Mouse (Mus musculus): ENCODE measurements around the gene Rnf114.

- TF ChIP-seq EP300 (IDR thresholded peaks at IDR 0.05; ENCODE audit: low read depth) (peak; percentile 38; the same call in 1 of the 2 replicates), CTCF (IDR thresholded peaks at IDR 0.05; ENCODE audit: low read depth) (no peak)
Measured at GRCm38 (mm10) chr2:167505127-167505526, 12.7 kb downstream of the Rnf114 start.
